Mouse (Mus musculus) kidney, embryonic 16.5 days (tissue): Measurements from ENCODE around the gene Bfsp2. TPM values are rescaled to one million over a fixed set of nuclear protein-coding genes. Genes with fewer than 3 reads are reported as not detected.

Source experiments
- ATAC-seq: fragments of 200-750 bp; cut with Nextera tagmentation; 2 replicates; pipeline ENCODE4 v1.8.0; 2017; ENCODE audit warnings: moderate TSS enrichment; ENCODE audit not compliant: low FRiP score, low TSS enrichment
- H3K27ac ChIP-seq: fragments of 300-500 bp; sonication (generic); 2 replicates; pipeline ENCODE4 v1.5.1; 2014; ENCODE audit warnings: low read length
- H3K27me3 ChIP-seq: fragments of 300-500 bp; sonication (generic); 2 replicates; pipeline ENCODE4 v1.6.1; 2014; ENCODE audit warnings: low read length, control low read depth, mixed read lengths; ENCODE audit not compliant: insufficient read depth
- H3K36me3 ChIP-seq: fragments of 300-500 bp; sonication (generic); 2 replicates; pipeline ENCODE4 v1.6.1; 2014; ENCODE audit warnings: low read length, control low read depth, mixed read lengths; ENCODE audit not compliant: insufficient read depth
- H3K4me1 ChIP-seq: fragments of 300-500 bp; sonication (generic); 2 replicates; pipeline ENCODE4 v1.6.1; 2014; ENCODE audit warnings: low read length, control low read depth, mixed read lengths; ENCODE audit not compliant: insufficient read depth
- H3K4me2 ChIP-seq: fragments of 300-500 bp; sonication (generic); replicated peaks from 2 replicates; pipeline ENCODE4 v1.6.1; 2014; ENCODE audit warnings: low read depth, low read length
- H3K4me3 ChIP-seq: fragments of 300-500 bp; sonication (generic); 2 replicates; pipeline ENCODE4 v1.5.1; 2014; ENCODE audit warnings: mild to moderate bottlenecking, low read length
- H3K9ac ChIP-seq: fragments of 300-500 bp; sonication (generic); replicated peaks from 2 replicates; pipeline ENCODE4 v1.6.1; 2014; ENCODE audit warnings: low read length
- H3K9me3 ChIP-seq: fragments of 300-500 bp; sonication (generic); 2 replicates; pipeline ENCODE4 v1.6.1; 2016; ENCODE audit warnings: low read length, control low read depth
- WGBS: fragments of 180-500 bp; shearing (Covaris S2); extraction: QIAGEN DNeasy Blood & Tissue Kit; methylation state at CpG from one replicate; pipeline ENCODE4 v1.1.7; 2014; 5-methylcytosine and 5-hydroxymethylcytosine counted together
- polyA plus RNA-seq: library from polyadenylated mRNA; unstranded; fragments of >200 nt; fragmentation: Nextera tagmentation; extraction: Ambion mirVana; gene quantifications from 2 replicates; pipeline ENCODE4 v1.2.1, GENCODE M21; 2015

Gene Bfsp2
- polyA plus RNA-seq, 1 experiment from 2014 or later, result 0.57 TPM

DNA sequence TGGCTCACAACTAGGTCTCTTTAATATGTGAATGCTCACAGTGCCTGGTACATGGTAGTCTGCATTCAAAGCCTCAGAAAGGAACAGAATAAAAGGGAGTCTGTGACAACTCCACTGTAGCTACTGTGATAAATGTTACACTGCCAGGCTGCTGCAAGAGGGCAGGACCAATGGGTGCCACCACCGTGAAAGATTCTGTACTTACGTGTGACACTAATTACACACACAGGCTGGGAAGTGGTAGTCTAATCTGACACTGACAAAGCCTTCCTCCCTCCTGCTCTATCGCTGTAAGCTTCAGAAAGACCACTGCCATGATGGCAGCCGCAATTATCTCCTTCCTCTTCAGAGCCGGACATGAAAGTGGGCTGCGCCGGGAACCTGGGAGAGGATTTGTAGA is 11.3 kb downstream of the Bfsp2 start:
- ATAC-seq, result no peak
- 80% methylated on average over 7 of the region's 7 CpGs for WGBS
- Histone ChIP-seq H3K4me1 (peaks cover 10% of the 10 kb centered on the region; the same call in 1 of the 2 replicates), H3K4me2 (no peak overlapping the region), H3K4me3 (no peak overlapping the region), H3K27me3 (no peaks in the 10 kb centered on the region), H3K9ac (no peak overlapping the region), H3K9me3 (no peaks in the 10 kb centered on the region), H3K36me3 (no peaks in the 10 kb centered on the region), H3K27ac (no peak overlapping the region)

DNA sequence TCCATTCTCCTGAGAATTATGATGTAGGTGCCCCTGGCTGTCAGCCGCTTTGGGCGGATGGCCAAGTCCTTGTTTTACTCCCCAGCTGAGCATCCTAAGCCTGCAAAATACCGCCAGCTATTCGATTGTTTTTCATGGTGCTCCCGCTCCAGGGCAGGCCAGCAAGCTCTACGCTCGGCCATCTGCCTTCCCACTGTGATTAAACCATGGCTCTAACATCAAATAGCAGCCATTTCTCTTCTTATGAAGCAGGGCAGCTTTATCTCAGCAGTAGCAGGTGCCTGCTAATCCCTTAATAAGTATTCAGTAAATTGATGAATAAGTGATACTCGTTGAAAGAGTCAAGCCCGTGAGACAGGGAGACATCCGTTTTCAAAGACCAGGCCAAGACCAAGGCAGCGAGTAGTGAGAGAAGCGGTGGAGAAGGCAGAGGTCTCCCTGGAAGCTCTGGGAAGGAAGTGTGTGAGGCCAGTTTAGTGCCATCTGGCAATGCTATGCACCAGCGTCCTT is 14.5 kb downstream of the Bfsp2 start:
- Histone ChIP-seq H3K9ac (no peak overlapping the region), H3K27ac (no peak overlapping the region), H3K9me3 (no peaks in the 10 kb centered on the region), H3K4me3 (no peak overlapping the region), H3K4me1 (no peaks in the 10 kb centered on the region), H3K4me2 (no peak overlapping the region), H3K27me3 (no peaks in the 10 kb centered on the region), H3K36me3 (no peaks in the 10 kb centered on the region)
- 67% methylated on average over 13 of the region's 13 CpGs for WGBS
- ATAC-seq, result no peak

GRCm38 (mm10) chr9:103465293-103465692 is 14.9 kb downstream of the Bfsp2 start:
- Histone ChIP-seq H3K4me2 (no peak overlapping the region), H3K4me3 (no peak overlapping the region), H3K9ac (no peak overlapping the region), H3K27me3 (no peaks in the 10 kb centered on the region), H3K27ac (no peak overlapping the region), H3K4me1 (no peaks in the 10 kb centered on the region), H3K36me3 (no peaks in the 10 kb centered on the region), H3K9me3 (no peaks in the 10 kb centered on the region)
- whole genome bisulfite sequencing, result 19% methylated on average over 1 of the region's 1 CpGs
- no peak for ATAC-seq

DNA sequence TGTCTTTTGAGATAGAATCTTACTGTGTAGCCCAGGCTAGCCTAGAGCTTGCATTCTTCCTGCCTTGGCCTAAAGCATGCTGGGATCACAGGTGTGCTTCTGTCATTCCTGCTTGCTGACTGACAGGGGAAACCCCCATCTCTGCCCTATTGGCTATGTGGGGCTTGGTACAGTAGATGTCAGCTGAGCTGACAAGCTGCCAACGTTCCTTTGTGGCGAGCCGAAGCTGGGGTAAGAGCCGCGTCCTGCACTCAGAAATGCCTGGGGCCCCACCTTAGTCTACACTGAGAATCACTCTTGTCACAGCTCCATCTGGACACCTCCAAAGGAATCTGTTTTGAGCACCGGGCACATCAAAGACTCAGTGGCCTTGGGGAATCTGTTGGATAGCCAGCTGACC is 16.4 kb downstream of the Bfsp2 start:
- 84% methylated on average over 6 of the region's 6 CpGs for WGBS
- Histone ChIP-seq H3K27ac (no peak overlapping the region), H3K27me3 (no peaks in the 10 kb centered on the region), H3K4me3 (no peak overlapping the region), H3K9me3 (no peaks in the 10 kb centered on the region), H3K36me3 (no peaks in the 10 kb centered on the region), H3K4me1 (no peaks in the 10 kb centered on the region), H3K4me2 (no peak overlapping the region), H3K9ac (no peak overlapping the region)
- ATAC-seq, result no peak

DNA sequence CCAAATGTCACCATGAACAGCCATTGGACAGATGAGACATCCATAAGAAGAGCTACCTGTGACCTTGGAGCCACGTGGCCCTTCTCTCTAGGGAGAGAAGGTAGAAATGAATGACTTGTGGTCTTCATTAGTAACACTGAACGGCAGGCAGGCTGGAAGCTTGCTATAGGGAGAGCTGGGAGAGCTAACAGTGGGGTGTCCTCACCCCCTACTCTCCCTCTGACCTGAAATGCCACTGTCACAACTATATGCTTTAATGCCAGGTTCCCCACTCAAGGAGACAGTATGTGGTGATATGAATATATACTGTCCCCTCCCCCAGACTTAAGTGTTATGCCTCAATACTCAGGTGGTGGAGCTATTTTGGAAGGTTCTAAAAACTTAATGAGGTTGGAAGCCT is 20.4 kb downstream of the Bfsp2 start:
- Histone ChIP-seq H3K9me3 (no peaks in the 10 kb centered on the region), H3K4me3 (no peak overlapping the region), H3K9ac (no peak overlapping the region), H3K27ac (no peak overlapping the region), H3K4me2 (no peak overlapping the region), H3K36me3 (no peaks in the 10 kb centered on the region), H3K27me3 (no peaks in the 10 kb centered on the region), H3K4me1 (no peaks in the 10 kb centered on the region)
- WGBS, result 66% methylated on average over 2 of the region's 2 CpGs
- ATAC-seq, result no peak

- no peak overlapping the region for H3K27ac ChIP-seq
- H3K27me3 ChIP-seq, result no peaks in the 10 kb centered on the region
- no peaks in the 10 kb centered on the region for H3K36me3 ChIP-seq
- H3K9me3 ChIP-seq, result no peaks in the 10 kb centered on the region
- H3K4me1 ChIP-seq, result no peaks in the 10 kb centered on the region
- WGBS, result 96% methylated on average over 1 of the region's 1 CpGs
- no peak overlapping the region for H3K4me3 ChIP-seq
- no peak overlapping the region for H3K4me2 ChIP-seq
- ATAC-seq, result no peak
- H3K9ac ChIP-seq, result no peak overlapping the region
Measured at GRCm38 (mm10) chr9:103459307-103459706, 20.9 kb downstream of the Bfsp2 start.

GRCm38 (mm10) chr9:103449651-103450050 is 30.6 kb downstream of the Bfsp2 start:
- Histone ChIP-seq H3K27me3 (no peaks in the 10 kb centered on the region), H3K27ac (no peak overlapping the region), H3K4me2 (no peak overlapping the region), H3K9ac (no peak overlapping the region), H3K4me3 (no peak overlapping the region), H3K9me3 (peaks cover 6% of the 10 kb centered on the region; the same call in 1 of the 2 replicates), H3K4me1 (no peaks in the 10 kb centered on the region), H3K36me3 (no peaks in the 10 kb centered on the region)
- 76% methylated on average over 6 of the region's 6 CpGs for WGBS
- ATAC-seq, result no peak

GRCm38 (mm10) chr9:103449092-103449491 is 31.1 kb downstream of the Bfsp2 start:
- Histone ChIP-seq H3K4me3 (no peak overlapping the region), H3K9me3 (peaks cover 8% of the 10 kb centered on the region; the same call in 1 of the 2 replicates), H3K4me2 (no peak overlapping the region), H3K9ac (no peak overlapping the region), H3K27me3 (no peaks in the 10 kb centered on the region), H3K36me3 (no peaks in the 10 kb centered on the region), H3K4me1 (no peaks in the 10 kb centered on the region), H3K27ac (no peak overlapping the region)
- ATAC-seq, result peak; percentile 87
- WGBS, result 40% methylated on average over 7 of the region's 7 CpGs

GRCm38 (mm10) chr9:103444656-103445055 is 35.6 kb downstream of the Bfsp2 start:
- H3K27ac ChIP-seq, result no peak overlapping the region
- no peak for ATAC-seq
- H3K4me3 ChIP-seq, result no peak overlapping the region
- no peak overlapping the region for H3K4me2 ChIP-seq
- peaks cover 8% of the 10 kb centered on the region; the same call in 1 of the 2 replicates for H3K9me3 ChIP-seq
- peaks cover 21% of the 10 kb centered on the region for H3K4me1 ChIP-seq
- WGBS, result 87% methylated on average over 5 of the region's 5 CpGs
- H3K9ac ChIP-seq, result no peak overlapping the region
- no peaks in the 10 kb centered on the region for H3K36me3 ChIP-seq
- no peaks in the 10 kb centered on the region for H3K27me3 ChIP-seq

GRCm38 (mm10) chr9:103443824-103444185 is 36.4 kb downstream of the Bfsp2 start:
- WGBS, result 31% methylated on average over 7 of the region's 7 CpGs
- 0 out of 2 replicates have a peak, but pooled peaks have one; percentile 42 for ATAC-seq

More at GRCm38 (mm10) chr9:103443824-103444185, 36.4 kb downstream of the Bfsp2 start:
- Histone ChIP-seq H3K4me3 (no peak overlapping the region; the same call in 1 of the 2 replicates), H3K4me2 (peak overlapping the region; percentile 30), H3K27me3 (no peaks in the 10 kb centered on the region), H3K9me3 (peaks cover 8% of the 10 kb centered on the region; the same call in 1 of the 2 replicates), H3K4me1 (peaks cover 21% of the 10 kb centered on the region), H3K36me3 (no peaks in the 10 kb centered on the region), H3K27ac (no peak overlapping the region), H3K9ac (no peak overlapping the region)
